Mouse (Mus musculus): ENCODE data around the gene Tunar. TPM values are rescaled to one million over a fixed set of nuclear protein-coding genes. Genes with fewer than 3 reads are reported as not detected.

Gene Tunar
- 0.06 and 0.21 TPM in 2 replicates for polyA plus RNA-seq (2015; fragmentation: Nextera tagmentation; extraction: Ambion mirVana)

DNA sequence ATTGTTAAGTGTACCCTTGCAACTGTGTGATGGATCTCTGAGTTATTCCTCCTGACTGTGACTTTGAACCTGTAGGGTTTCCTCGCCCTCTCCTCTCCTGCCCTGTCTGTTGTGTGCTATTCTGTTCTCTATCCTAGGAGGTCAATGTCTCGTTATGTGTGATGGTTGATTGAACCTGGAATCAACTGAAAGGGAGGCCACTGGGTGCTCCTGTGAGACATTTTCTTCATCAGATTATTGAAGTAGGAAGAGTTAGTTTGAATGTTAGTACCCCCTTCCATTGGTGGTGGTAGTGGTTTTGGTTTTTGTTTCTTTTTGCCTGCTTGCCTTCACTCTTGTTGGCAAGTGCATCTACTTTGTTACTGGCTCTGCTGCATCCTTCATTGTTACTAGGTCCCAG, at the start of gene Tunar:
Gene Tunar, plus strand, starts transcription at position 301 of the 400 bp plus-strand sequence.
- H3K27ac ChIP-seq, result no peak within 1 kb of the TSS
- H3K36me3 ChIP-seq, result no peaks in the 10 kb centered on the region
- no peak within 1 kb of the TSS for H3K9ac ChIP-seq
- no peak within 1 kb of the TSS for H3K4me3 ChIP-seq (replicated peaks)
- no peak within 1 kb of the TSS for H3K4me2 ChIP-seq (replicated peaks)
- H3K27me3 ChIP-seq (replicated peaks), result peaks cover 35% of the 10 kb centered on the region
- no peaks in the 10 kb centered on the region for H3K9me3 ChIP-seq
- WGBS, result 88% methylated on average over 2 of the region's 2 CpGs
- H3K4me1 ChIP-seq (replicated peaks), result peaks cover 16% of the 10 kb centered on the region
- no peak for ATAC-seq

DNA sequence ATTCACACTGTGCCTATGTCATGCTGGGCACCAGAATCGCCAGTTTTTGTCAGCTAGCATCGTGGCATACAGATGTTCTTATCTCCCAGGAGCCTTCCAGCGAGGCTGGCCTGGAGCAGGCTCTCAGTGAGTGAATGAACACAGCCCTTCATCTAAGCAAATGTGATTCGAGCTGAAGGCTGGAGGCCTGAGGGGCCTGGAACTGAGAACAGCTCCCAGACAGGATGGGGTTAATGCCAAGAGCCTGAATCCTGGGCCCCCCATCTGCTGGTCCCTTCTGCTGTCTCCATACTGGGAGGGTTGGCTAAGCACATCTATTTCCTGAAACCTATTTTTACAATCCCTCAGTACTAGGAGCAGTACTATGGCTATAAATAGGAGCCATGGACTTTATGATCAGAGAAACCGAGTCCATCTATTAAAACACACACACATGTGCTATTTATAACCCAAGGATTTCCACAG, 21.1 kb upstream of the Tunar start:
- no peaks in the 10 kb centered on the region for H3K4me1 ChIP-seq (replicated peaks)
- no peak overlapping the region for H3K4me2 ChIP-seq (replicated peaks)
- no peak overlapping the region for H3K4me3 ChIP-seq (replicated peaks)
- 70% methylated on average over 5 of the region's 5 CpGs for WGBS
- no peak for ATAC-seq
- no peak overlapping the region for H3K9ac ChIP-seq
- no peak overlapping the region for H3K27ac ChIP-seq
- H3K9me3 ChIP-seq, result no peaks in the 10 kb centered on the region
- no peaks in the 10 kb centered on the region for H3K36me3 ChIP-seq
- no peaks in the 10 kb centered on the region for H3K27me3 ChIP-seq (replicated peaks)

DNA sequence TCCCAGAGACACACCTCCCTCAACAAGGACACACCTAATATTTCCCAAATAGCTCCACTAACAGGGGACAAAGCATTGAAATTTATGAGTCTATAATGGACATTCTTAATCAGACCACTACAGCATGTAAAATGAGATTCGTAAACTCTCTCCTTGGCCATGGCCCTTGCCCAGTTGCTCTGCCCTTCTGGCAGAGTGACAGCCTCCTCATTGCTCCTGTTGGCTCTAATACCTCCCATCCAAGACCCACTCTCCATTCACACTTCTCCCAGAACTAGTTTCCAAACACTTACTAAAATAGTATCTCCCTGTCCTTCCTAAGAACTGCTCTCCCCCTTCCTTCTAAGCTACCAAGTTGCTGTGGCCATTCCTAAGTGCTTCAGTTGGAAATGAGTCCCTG, 19.3 kb upstream of the Tunar start:
- Histone ChIP-seq H3K4me1 (replicated peaks) (no peaks in the 10 kb centered on the region), H3K36me3 (no peaks in the 10 kb centered on the region), H3K4me3 (replicated peaks) (no peak overlapping the region), H3K27me3 (replicated peaks) (no peaks in the 10 kb centered on the region), H3K9ac (no peak overlapping the region), H3K4me2 (replicated peaks) (no peak overlapping the region), H3K27ac (no peak overlapping the region), H3K9me3 (no peaks in the 10 kb centered on the region)
- 93% methylated on average over 1 of the region's 1 CpGs for WGBS
- no peak for ATAC-seq

DNA sequence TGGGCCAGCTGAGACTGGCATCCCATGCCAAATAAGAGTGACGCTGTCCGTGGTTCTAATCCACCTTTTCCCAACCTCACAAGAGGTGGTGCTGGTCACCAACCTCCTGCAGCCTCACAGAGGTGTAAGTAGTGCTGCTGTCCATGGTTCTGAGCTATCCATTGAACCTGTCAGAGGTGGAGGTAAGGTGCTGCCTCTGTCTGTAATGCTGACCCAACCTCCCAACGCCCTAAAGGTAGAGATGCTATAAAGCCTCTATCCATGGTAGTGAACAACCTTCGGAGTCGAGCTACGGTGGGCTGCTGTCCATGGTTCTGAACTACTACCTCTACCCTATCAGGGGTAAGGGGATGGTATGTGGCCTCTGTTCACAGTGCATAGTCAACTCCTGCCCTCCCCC, 11.5 kb upstream of the Tunar start:
- no peak overlapping the region for H3K27ac ChIP-seq
- no peak overlapping the region for H3K4me3 ChIP-seq (replicated peaks)
- H3K9ac ChIP-seq, result no peak overlapping the region
- no peaks in the 10 kb centered on the region for H3K36me3 ChIP-seq
- 0 out of 2 replicates have a peak, but pooled peaks have one; percentile 28 for ATAC-seq
- no peaks in the 10 kb centered on the region for H3K4me1 ChIP-seq (replicated peaks)
- no peak overlapping the region for H3K4me2 ChIP-seq (replicated peaks)
- H3K27me3 ChIP-seq (replicated peaks), result no peaks in the 10 kb centered on the region
- H3K9me3 ChIP-seq, result no peaks in the 10 kb centered on the region
- WGBS, result 16% methylated on average over 6 of the region's 6 CpGs

DNA sequence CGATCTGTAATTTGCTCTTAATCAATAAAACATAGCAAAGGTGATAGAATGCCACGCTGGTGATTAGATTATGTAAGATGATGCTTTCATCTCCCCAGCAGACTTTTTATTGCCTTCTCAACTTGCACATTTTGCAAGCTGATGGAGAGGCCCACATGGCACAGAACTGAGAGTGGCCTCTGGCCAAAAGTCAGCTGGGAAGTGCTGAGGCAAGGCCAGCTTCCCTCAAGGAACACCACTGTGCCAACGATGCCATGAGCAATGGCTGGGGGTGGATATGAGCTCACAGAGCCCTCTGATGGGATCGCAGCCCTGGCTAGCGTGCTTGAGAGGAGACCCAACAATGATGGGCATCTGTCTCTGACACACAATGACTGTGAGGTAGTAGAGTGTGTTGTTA, 6.6 kb upstream of the Tunar start:
- no peaks in the 10 kb centered on the region for H3K36me3 ChIP-seq
- no peaks in the 10 kb centered on the region for H3K4me1 ChIP-seq (replicated peaks)
- H3K4me2 ChIP-seq (replicated peaks), result no peak overlapping the region
- no peaks in the 10 kb centered on the region for H3K9me3 ChIP-seq
- no peak overlapping the region for H3K9ac ChIP-seq
- peaks cover 4% of the 10 kb centered on the region; the same call in 1 of the 2 replicates for H3K27me3 ChIP-seq (replicated peaks)
- WGBS, result 73% methylated on average over 5 of the region's 5 CpGs
- no peak for ATAC-seq
- no peak overlapping the region for H3K4me3 ChIP-seq (replicated peaks)
- H3K27ac ChIP-seq, result no peak overlapping the region

DNA sequence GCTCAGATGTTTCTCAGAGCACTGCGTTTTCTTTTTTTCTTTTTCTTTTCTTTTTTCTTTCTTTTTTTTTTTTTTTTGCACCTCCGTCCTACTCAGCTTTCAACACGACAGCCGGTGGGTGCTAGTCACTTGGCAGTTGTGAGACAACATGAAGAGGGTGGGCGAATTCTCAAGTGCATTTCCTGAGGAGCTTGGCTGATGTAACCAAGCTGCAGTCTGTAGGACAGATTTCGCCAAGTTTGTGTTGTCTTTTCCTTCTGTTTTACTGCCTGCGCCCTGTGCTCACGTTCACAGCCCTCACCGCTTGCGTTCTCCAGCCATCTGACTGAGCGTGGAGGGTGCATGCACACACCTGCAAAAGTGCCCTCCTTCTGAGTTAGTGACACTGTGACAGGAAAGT, 5.3 kb upstream of the Tunar start:
- peaks cover 4% of the 10 kb centered on the region; the same call in 1 of the 2 replicates for H3K27me3 ChIP-seq (replicated peaks)
- WGBS, result 43% methylated on average over 11 of the region's 11 CpGs
- H3K4me2 ChIP-seq (replicated peaks), result no peak overlapping the region

DNA sequence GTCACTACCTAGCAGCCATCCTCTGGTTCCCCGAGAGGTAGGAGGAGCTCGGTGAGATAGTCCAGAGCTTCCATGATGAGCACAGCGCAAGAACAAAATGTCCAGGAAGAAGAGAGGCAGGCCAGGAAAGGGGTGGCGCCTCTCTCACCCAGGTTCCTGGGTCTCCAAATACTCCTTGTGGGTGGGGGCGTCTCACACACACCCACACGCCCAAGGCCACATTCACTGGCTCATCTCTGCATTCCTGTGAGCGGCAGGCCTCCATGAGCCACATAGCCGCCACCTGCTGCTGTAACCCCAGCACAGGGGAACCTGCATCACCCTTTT, 2.4 kb downstream of the Tunar start:
- Histone ChIP-seq H3K27ac (no peak overlapping the region), H3K27me3 (replicated peaks) (peaks cover 34% of the 10 kb centered on the region), H3K4me3 (replicated peaks) (peak overlapping the region; percentile 58), H3K36me3 (no peaks in the 10 kb centered on the region), H3K4me1 (replicated peaks) (peaks cover 16% of the 10 kb centered on the region), H3K4me2 (replicated peaks) (peak overlapping the region; percentile 100), H3K9ac (no peak overlapping the region), H3K9me3 (no peaks in the 10 kb centered on the region)
- peak; percentile 42 for ATAC-seq
- WGBS, result 21% methylated on average over 8 of the region's 8 CpGs

More for the DNA sequence above, 5.3 kb upstream of the Tunar start:
- no peaks in the 10 kb centered on the region for H3K4me1 ChIP-seq (replicated peaks)
- no peak overlapping the region for H3K4me3 ChIP-seq (replicated peaks)
- no peaks in the 10 kb centered on the region for H3K9me3 ChIP-seq
- H3K27ac ChIP-seq, result no peak overlapping the region
- ATAC-seq, result no peak
- H3K36me3 ChIP-seq, result no peaks in the 10 kb centered on the region
- H3K9ac ChIP-seq, result no peak overlapping the region

DNA sequence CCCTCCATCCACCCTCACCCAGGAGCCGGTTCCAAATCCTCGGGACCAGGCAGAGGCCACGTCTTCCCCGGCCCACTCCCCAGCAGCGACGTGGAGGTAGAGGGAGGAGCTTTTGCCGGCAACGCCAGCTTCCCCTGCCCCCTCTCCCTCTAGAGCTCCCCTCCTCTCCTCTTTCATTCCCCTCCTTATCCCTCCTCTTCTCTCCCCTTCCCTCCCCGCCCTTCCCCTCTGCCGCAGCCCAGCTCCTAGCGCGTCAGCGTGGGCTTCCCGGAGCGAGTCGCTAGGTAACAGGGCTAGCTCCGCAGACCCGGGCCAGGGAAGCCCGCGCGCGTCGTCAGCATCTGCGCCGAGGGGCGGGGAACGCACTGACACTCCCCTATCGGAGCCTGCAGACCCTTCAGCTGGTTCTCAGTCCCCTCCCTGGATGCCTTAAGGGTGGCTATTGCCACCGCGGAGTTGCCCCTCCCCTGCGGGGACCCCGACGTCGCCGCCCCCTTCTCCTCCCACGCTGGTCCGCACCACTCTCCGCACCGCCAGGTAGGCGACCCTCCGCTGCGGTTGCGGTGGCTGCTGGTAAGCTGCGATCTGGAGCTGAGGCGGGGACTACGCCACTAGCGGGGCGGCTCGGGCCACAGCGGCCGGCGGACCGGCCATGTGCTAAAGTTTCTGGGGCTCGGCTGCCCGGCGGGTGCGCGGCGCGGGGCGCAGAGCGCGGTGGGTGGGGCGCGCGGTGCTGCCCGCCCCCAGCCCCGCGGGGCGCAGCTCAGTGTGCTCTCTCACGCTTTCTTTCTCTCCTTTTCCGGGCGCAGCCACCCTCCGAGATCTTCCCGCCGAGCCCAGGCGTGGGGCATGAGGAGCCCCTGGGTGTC, 3.0 kb downstream of the Tunar start:
- H3K4me1 ChIP-seq (replicated peaks), result peaks cover 16% of the 10 kb centered on the region
- WGBS, result under 1% methylated on average over 77 of the region's 77 CpGs
- H3K27ac ChIP-seq, result no peak overlapping the region
- H3K9me3 ChIP-seq, result no peaks in the 10 kb centered on the region
- H3K9ac ChIP-seq, result peak overlapping the region; percentile 41
- H3K36me3 ChIP-seq, result no peaks in the 10 kb centered on the region
- H3K27me3 ChIP-seq (replicated peaks), result peaks cover 33% of the 10 kb centered on the region
- peak overlapping the region; percentile 100 for H3K4me2 ChIP-seq (replicated peaks)
- ATAC-seq, result peak; percentile 84
- peak overlapping the region; percentile 58 for H3K4me3 ChIP-seq (replicated peaks)

DNA sequence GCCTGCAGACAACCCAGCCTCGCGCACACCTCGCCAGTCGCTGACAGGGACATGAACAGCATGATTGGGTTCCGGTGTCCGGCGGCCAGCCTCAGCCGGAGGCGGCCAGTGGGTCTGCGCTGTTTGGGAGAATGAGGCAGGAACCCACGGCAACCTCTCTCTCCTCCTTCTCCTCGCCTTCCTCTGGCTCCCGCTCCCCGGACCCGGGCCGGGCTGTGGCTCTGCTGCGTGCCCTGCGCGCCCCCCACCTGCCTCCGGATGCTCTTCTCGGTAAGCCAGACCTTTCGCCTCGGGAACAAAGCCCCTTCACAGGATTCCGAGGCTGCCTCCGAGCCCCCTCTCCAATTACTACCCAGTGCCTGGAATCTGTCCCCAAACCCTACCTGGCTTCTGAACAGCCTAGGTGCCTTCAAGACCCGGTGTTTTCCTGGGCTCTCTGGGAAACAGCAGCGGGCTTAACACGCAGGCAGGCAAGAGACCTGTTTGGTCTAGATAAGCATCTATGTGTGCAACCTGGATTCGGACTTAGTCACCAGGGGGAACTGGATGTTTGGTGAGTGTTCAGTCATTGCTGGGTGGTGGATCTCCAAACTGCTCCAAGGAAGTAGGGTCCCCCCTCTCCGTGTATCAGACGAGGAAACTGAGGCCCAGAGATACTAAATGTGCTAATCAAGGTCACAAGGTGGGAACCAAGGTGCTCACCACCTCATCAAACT, 3.8 kb downstream of the Tunar start:
- peak overlapping the region; percentile 100 for H3K4me2 ChIP-seq (replicated peaks)
- H3K9me3 ChIP-seq, result no peaks in the 10 kb centered on the region
- H3K36me3 ChIP-seq, result no peaks in the 10 kb centered on the region
- WGBS, result 2% methylated on average over 31 of the region's 31 CpGs
- ATAC-seq, result no peak
- H3K4me1 ChIP-seq (replicated peaks), result peaks cover 16% of the 10 kb centered on the region
- peak overlapping the region; percentile 58 for H3K4me3 ChIP-seq (replicated peaks)
- no peak overlapping the region for H3K27ac ChIP-seq
- peak overlapping the region; percentile 41 for H3K9ac ChIP-seq
- peaks cover 33% of the 10 kb centered on the region for H3K27me3 ChIP-seq (replicated peaks)

DNA sequence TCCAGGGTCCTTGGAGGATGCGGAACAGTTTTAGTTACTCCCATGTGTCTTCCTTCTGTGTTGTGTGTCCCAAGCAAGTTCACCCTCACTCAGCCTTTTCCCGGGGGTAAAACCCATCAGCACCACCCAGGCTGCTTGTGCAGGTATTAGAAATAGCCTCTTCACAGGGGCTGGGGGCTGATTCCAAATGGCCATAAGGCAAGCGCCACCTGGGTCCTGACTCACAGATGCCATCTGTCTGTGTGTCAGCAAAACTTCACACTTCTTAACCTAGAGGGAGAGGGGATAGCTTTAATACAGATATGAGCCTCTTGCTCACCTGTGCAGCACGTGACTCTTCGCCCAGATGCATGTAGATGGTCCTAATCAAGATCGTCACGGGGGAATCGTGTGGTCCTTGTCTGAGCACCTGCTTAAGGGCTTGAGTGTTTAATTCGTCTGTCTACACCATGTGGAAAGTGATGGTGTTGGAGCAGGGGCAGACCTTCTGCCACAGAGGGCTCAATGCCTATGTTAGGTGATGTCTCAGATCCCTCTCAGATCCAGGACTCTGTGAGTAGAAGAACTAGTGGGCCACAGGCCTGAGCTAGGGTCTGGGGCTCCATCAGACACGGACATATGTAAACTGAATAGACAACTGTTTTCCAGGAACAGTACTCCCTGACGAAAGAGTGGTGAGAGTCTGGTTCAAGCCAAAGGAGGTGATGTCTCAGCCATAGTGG, 4.7 kb downstream of the Tunar start:
- Histone ChIP-seq H3K4me3 (replicated peaks) (no peak overlapping the region), H3K27ac (no peak overlapping the region), H3K9me3 (no peaks in the 10 kb centered on the region), H3K9ac (no peak overlapping the region), H3K4me1 (replicated peaks) (peaks cover 16% of the 10 kb centered on the region), H3K27me3 (replicated peaks) (peaks cover 33% of the 10 kb centered on the region), H3K4me2 (replicated peaks) (no peak overlapping the region), H3K36me3 (no peaks in the 10 kb centered on the region)
- 74% methylated on average over 11 of the region's 11 CpGs for WGBS
- ATAC-seq, result no peak

DNA sequence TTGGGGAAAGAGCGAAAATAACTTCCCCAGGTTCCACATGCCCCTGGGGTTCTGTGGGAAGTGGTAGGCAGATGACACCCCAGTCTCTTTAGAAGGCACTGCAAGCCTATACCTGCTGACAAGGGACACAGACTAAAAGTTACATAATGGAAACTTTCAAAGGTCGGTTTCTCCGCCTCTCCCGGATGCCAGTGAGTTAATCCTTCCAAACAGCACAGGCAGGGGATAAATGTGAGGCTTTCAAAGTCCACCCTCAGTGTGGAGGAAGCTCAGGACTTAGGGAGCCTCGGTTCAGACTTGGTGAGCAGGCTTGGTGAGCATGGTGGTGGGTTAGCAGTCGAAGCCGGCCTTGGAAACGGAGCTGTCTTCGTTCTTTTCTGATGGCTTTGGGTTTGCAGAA, 7.9 kb downstream of the Tunar start:
- Histone ChIP-seq H3K4me2 (replicated peaks) (no peak overlapping the region), H3K36me3 (no peaks in the 10 kb centered on the region), H3K4me3 (replicated peaks) (no peak overlapping the region), H3K9ac (no peak overlapping the region), H3K4me1 (replicated peaks) (peaks cover 12% of the 10 kb centered on the region), H3K9me3 (no peaks in the 10 kb centered on the region), H3K27ac (no peak overlapping the region), H3K27me3 (replicated peaks) (peaks cover 22% of the 10 kb centered on the region)
- 48% methylated on average over 9 of the region's 9 CpGs for WGBS
- peak; percentile 47; the same call in 1 of the 2 replicates for ATAC-seq

DNA sequence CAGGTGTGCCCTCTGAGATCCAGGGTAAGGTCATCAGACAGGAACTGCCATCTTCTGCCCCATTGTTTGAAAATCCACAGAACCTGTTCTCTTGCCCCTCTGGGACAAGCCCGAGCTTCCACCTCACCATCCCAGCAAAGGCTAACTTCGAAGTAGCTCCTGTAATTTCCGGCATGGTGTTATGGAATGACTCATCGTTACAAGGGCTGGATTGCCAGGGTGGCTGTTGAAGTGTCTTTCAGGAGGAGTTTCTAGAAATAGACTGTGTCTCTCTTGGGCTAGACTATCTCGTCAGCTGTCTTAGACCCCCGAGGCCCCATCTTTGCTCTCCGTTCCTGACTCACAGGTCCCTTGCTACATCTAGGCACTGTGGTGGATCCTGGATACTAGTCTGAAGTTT, 10.8 kb downstream of the Tunar start:
- Histone ChIP-seq H3K9me3 (no peaks in the 10 kb centered on the region), H3K27me3 (replicated peaks) (no peaks in the 10 kb centered on the region; the same call in 1 of the 2 replicates), H3K9ac (no peak overlapping the region), H3K4me2 (replicated peaks) (no peak overlapping the region), H3K36me3 (no peaks in the 10 kb centered on the region), H3K4me3 (replicated peaks) (no peak overlapping the region), H3K4me1 (replicated peaks) (no peaks in the 10 kb centered on the region), H3K27ac (no peak overlapping the region)
- 71% methylated on average over 7 of the region's 7 CpGs for WGBS
- ATAC-seq, result no peak
